Mouse (Mus musculus) neural tube, embryonic 10.5 days (tissue): Measurements from ENCODE around the gene Olfr635.
"Not testable (repeated sequence)": the region's sequence is repeated elsewhere in the genome, so short reads cannot be mapped to it uniquely, and the experiment has no call there.

Source experiments
- DNase-seq: peaks from one replicate; pipeline ENCODE4 v3.0.0-alpha.2; 2017; ENCODE audit warnings: low spot score; ENCODE audit errors: extremely low spot score

The Olfr635 gene

DNA sequence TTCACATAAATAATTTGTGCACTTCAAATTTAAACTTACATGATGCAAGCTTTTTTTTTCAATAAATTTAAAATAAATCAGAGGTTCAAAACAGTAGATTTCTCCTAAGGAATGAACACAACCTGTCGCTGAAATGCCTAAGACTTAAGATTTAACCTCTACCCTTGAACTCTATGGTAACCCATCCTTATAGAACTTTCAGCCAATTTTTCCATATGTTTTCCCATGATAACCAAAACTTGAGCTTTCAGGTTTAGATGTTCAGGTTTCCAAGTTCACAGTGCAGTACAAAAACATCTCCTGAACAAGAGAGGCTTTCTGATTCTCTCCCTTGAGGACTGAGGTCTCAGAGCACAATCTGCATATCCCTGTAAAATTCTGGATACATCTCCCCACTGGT is at the start of gene Olfr635:
Olfr635 (plus strand) TSS at position 301 of the 400 bp plus-strand sequence.
- DNase-seq = no peak

DNA sequence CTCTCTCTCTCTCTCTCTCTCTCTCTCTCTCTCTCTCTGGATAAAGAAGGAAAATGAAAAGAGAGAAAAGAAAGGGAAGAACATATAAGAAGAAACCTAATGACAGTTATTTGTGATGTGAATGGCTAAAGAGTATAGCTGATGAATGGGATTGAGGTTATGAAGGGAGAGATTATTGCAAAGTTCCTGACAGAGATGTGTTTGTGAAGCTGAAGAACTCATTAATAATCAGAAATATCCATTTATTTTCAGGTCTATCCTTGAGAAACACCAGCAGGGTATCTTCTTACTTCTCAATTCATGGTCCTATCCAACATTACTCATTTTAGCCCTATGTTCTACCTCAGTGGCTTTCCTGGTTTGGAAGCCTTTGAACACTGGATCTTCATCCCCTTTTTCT is 42.4 kb upstream of the Olfr635 start, which contains the start of gene Olfr631:
Olfr631 (plus strand) TSS at position 301 of the 400 bp plus-strand sequence.
- DNase-seq = no peak

DNA sequence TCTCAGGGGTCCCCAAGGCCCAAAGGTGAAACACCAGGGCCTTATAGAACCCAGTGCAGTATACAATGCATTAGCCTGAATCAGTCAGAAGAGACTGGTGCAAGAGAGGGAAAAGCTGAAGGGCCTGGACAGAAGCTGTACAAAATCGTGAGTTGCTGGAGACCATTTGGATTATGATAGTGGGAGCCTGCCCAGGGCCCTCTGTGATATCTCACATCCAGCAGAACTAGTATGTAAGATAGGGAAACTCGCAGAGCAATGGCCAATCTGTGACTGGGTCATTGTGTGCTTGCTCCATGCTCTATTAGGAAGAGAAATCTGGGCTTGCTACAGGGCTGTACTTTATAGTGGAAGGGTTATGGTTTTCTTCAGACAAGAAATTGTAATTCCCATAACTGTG is 36.7 kb upstream of the Olfr635 start, which contains the start of gene Olfr632:
Olfr632 (plus strand) TSS at position 84 of the 400 bp plus-strand sequence.
- no peak for DNase-seq

DNA sequence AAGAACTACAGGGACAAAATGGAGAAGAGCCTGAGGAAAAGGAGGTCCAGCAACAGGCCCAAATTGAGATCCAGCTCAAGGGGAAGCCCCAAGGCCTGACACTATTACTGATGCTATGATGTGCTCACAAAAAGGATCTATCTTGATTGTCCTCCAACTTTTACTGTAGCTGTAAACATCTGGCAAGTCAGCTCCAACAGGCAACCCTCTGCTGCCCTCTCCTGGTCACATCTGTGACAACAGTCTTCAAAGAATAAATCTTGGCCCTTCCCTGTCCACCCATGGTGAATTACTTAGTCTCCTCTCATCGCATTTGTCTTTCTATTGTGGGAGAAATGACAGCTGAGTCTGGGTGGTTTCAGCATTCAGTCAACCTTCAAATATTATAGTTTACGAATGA is 28.2 kb upstream of the Olfr635 start:
- DNase-seq = peak; percentile 60

DNA sequence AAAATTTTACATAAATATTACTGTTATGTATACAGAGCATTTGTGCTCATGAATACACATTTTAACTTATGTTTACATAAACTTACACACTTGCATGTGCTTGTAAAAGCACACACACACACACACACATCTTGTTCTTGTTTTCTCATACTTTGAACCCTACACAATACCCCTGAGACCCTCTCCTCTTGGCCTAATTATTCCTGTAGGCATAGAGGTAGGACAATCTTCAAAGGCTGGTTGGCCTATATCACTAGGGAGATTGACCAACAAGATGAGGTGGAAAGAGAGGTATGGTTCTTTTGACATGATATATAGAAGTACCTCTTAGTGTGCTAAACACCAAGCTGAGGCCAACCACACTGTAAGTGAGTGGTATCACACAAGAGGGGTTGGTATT is 26.8 kb upstream of the Olfr635 start, which contains the start of gene Olfr633:
Olfr633 (plus strand) TSS at position 301 of the 400 bp plus-strand sequence.
- DNase-seq = no peak

DNA sequence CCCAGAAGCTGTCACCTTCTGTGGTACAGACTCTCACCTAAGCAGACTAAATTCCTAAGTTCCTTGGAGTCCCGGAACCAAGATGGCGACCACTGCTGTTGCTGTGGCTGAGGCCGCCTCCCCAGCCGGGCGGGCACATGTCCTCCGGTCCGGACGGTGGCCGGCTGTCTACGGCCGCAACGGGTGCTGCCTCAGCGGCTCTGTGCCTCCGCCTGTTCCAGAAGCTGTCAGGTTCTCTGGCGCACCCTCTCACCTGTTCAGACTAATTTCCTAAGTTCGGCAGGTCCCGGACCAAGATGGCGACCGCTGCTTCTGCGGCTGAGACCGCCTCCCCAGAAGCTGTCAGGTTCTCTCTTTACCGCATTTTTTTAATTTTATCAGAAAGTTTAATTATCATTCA is 4.1 kb upstream of the Olfr635 start:
- DNase-seq = not testable (repeated sequence)

DNA sequence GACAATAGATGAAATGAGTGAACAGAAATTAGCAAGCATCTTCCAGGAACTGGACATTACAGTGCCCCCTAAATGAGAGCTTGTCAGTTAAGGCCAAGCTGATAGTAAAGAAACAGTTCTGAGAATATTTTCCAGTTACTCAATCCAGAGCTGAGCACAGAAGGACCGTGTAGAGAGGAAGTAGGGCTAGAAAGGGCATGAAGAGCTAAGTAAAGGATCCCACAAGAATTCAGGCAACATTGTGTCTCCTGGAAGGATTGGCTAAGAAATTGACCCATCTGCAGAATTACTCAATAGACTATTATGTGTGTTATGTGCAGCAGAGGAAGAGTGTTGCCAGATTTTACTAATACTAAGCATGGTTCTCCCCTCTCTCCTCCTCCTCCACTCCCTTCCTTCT is 830 bp downstream of the Olfr635 start:
- DNase-seq = no peak

DNA sequence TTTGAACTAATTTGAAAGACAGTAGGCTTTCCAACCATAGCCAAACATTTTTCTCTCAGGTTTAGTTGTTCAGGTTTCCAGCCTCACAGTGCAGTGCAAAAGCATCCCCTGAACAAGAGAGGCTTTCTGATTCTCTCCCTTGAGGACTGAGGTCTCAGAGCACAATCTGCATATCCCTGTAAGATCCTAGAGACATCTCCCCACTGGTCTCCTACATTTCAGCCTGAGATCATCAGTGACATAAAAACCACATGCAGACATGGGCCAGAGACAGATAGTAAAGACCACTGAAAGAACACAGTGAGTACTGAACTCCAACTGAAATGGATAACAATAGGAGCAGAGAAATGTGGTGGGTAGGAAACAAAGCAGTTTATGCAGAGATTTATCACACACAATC is 27.5 kb downstream of the Olfr635 start, which contains the start of gene Olfr638:
Olfr638 (plus strand) TSS at position 301 of the 400 bp plus-strand sequence.
- no peak for DNase-seq

DNA sequence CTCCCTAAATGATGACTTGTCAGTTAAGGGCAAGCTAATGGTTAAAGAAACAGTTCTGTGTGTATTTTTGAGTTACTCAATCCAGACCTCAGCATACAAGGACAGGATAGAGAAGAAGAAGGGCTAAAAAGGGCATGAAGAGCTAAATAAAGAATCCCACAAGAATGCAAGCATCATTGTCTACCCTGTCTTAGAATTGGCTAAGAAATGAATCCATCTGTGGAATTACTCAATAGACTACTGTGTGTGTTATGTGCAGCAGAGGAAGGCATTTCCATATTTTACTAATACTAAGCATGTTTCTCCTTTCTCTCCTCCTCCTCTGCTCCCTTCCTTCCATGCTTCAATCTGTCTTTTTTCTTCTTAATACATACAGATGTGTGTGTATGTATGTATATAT is 28.2 kb downstream of the Olfr635 start:
- DNase-seq = no peak

DNA sequence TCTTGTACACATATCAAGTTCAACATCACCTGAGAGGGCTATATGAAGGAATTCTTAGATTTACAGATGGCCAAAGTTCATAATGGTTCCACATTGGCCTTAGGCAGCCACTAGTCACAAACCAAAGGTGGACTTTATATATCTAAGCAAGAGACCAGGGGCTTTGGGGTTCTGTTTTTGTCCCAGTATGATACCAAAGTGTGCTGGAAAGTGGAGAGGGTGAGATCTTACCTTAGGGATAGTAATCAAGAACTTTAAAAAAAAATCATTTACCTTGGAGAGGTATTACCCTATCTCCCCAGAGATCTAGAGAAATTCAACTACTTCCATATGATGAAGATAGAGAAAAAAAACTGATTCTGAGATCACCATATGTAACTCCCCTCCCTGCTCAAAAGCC is 46.3 kb downstream of the Olfr635 start, which contains the start of gene Olfr639:
Olfr639 (minus strand) TSS at position 101 of the 400 bp plus-strand sequence.
- DNase-seq = no peak

DNA sequence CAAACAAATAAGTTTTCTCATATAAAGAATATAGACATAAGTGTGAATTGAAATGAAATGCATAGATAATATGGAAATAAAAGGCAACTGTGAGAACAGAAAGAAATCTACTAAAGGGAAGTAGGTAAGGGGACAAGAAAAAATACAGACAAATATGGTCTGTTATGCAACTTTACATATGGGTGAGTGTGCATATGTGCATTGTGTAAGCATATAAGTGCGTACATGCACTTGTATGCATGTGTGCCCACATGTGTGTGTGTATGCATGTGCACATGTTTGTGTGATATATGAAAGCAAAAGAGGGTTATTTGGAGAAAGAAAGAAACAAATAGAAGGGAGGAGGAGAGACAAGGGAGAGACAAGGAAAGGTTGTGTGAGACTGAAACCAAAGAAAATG is 48.0 kb downstream of the Olfr635 start:
- no peak for DNase-seq

DNA sequence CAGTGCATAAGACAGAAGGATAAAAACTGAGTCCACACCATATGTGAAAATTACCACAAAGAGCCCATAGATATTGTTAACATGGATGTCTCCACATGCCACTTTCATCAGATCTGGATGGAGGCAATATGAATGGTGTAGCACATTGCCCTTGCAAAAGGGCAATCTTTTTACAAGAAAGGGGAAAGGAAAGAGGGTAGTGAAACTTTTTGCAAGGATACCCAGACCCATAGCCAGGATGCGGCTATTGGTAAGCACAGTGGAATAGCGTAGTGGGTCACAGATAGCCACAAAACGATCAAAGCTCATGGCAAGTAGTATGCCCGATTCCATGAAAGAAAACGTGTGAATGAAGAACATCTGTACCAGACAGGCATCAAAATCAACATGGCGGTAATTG is 50.7 kb downstream of the Olfr635 start:
- no peak for DNase-seq

DNA sequence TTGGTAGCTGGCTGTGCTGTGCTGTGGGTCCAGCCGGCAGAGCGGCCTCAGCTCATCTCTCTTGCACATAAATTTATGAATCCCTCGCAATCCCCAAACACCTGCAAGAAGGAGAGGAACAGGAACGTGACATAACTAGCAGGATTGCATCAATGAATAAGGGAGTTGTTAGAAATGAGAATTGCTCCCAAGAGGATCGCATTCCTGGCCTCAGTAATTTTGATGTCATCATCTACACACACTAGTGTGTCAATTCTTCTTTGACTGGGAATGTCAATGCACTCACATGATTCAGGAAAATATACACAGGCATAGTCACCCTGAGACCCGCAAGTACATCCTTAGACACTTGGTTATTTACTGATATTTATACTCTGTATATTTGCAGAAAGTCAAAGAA is 54.5 kb downstream of the Olfr635 start, which contains the start of gene Olfr640:
Olfr640 (minus strand) TSS at position 101 of the 400 bp plus-strand sequence.
- DNase-seq = no peak

DNA sequence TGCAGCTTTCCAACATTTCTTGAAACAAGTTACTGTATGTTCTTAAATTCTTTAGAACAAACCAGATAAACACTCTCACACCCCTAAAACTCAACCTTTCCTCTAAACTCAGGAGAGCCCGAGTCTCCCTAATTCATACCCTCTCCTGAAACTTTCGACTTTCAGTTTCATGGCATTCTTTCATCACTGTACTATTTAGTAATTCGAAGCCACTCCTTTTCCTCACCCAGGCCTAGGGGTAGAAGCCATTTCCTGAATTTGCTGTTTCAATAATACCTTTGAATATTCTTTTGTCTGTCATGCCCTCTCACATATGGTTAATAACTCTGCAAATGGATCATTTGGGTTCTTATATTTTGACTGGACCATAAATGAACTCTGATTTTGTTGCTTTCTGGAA is 56.0 kb downstream of the Olfr635 start:
- DNase-seq = no peak

DNA sequence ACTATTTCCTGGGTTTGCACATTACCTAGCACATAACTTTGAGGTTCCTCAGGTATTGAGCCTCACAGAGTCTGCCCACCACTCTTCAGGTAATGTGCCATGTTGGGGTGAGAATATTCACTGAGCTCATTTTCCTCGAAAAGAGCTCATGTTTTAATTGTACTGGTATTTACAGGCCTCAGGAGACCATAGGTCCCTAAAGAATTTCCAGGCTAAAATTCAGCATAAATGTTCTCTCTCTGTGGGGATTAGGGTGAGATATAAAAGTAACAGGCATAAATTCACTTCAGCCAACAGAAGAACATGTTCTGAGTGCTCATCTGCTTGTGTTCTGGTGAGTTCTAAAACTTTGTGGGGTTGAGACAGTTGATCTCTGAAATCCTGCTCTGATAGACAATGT is 64.2 kb downstream of the Olfr635 start, which contains the start of gene Olfr641:
Olfr641 (plus strand) TSS at position 301 of the 400 bp plus-strand sequence.
- DNase-seq = no peak
